ENCODE assay signal across 13 mouse cellular contexts in genomic region chr2:164009227-164009626, GRCm38 (mm10). TPM values are rescaled to one million over a fixed set of nuclear protein-coding genes. Genes with fewer than 3 reads are reported as not detected.
DNase-seq lines count a peak whose midpoint lies in the region; ATAC-seq and TF ChIP-seq lines count a peak whose summit lies in the region.
"Had no signal": no experiment of that assay in that cellular context is flagged by ENCODE, and none has a peak within 500 bp of the region (broad histone marks: within the 10 kb centered on the region; RNA-seq: fewer than 3 reads in every experiment).

No protein-coding gene starts in this region.

- no peaks in the 10 kb centered on the region for H3K9me3 ChIP-seq in kidney, postnatal 0 days (replicated peaks; ENCODE audit: low read length)
- no peaks in the 10 kb centered on the region for H3K9me3 ChIP-seq in kidney, embryonic 15.5 days (replicated peaks)
- H3K9me3 ChIP-seq: hindbrain, embryonic 13.5 days had no signal

- H3K4me2 ChIP-seq in kidney, postnatal 0 days (ENCODE audit: low read length) = no peak overlapping the region
- no peak overlapping the region for H3K4me2 ChIP-seq in kidney, embryonic 15.5 days
- H3K4me2 ChIP-seq: hindbrain, embryonic 13.5 days had no signal

- TF ChIP-seq CTCF in kidney, postnatal 0 days (IDR thresholded peaks at IDR 0.05; ENCODE audit: low read depth) = no peak

- no peaks in the 10 kb centered on the region for H3K27me3 ChIP-seq in kidney, postnatal 0 days (ENCODE audit: insufficient read depth, low read length)
- no peaks in the 10 kb centered on the region for H3K27me3 ChIP-seq in kidney, embryonic 15.5 days
- H3K27me3 ChIP-seq: hindbrain, embryonic 13.5 days had no signal

- peaks cover 5% of the 10 kb centered on the region; the same call in 1 of the 2 replicates for H3K4me1 ChIP-seq in kidney, postnatal 0 days (replicated peaks; ENCODE audit: insufficient read depth, low read length)
- peaks cover 23% of the 10 kb centered on the region for H3K4me1 ChIP-seq in kidney, embryonic 15.5 days
- peaks cover 33% of the 10 kb centered on the region for H3K4me1 ChIP-seq in brown adipose tissue, adult 24 weeks (ENCODE audit: control insufficient read depth, insufficient read depth, insufficient read length, low read length)

- no peak overlapping the region for H3K9ac ChIP-seq in kidney, postnatal 0 days (ENCODE audit: low read depth, low read length)
- no peak overlapping the region for H3K9ac ChIP-seq in kidney, embryonic 15.5 days
- H3K9ac ChIP-seq: hindbrain, embryonic 13.5 days had no signal

- 87% methylated on average over 6 of the region's 6 CpGs for WGBS in kidney, postnatal 0 days
- 90% methylated on average over 6 of the region's 6 CpGs for WGBS in kidney, embryonic 15.5 days

- peak overlapping the region; percentile 36; the same call in 1 of the 2 replicates for H3K27ac ChIP-seq in kidney, postnatal 0 days
- no peak overlapping the region for H3K27ac ChIP-seq in kidney, embryonic 15.5 days
- H3K27ac ChIP-seq in brown adipose tissue, adult 24 weeks (replicated peaks; ENCODE audit: low read depth, low read length) = peak overlapping the region; percentile 48; the same call in 1 of the 2 replicates
- H3K27ac ChIP-seq: hindbrain, embryonic 13.5 days had no signal

- H3K4me3 ChIP-seq in kidney, postnatal 0 days (replicated peaks; ENCODE audit: low read depth, low read length) = no peak overlapping the region
- H3K4me3 ChIP-seq in kidney, embryonic 15.5 days (replicated peaks) = no peak overlapping the region
- no peak overlapping the region for H3K4me3 ChIP-seq in brown adipose tissue, adult 24 weeks (ENCODE audit: insufficient read depth, low read depth, low read length)
- H3K4me3 ChIP-seq: erythroblast, embryonic 14.5 days; hindbrain, embryonic 13.5 days had no signal

- H3K36me3 ChIP-seq in kidney, postnatal 0 days (ENCODE audit: insufficient read depth, low read length) = peaks cover 27% of the 10 kb centered on the region
- H3K36me3 ChIP-seq in kidney, embryonic 15.5 days = peaks cover 39% of the 10 kb centered on the region

- DNase-seq in kidney, postnatal 0 days (ENCODE audit: low spot score) = no peak
- DNase-seq in 416B (ENCODE audit: low read depth) = peak; percentile 68
- DNase-seq in lung, postnatal 36 days = peak; percentile 77
- DNase-seq in cerebellum, postnatal 36 days = no peak
- no peak for DNase-seq in spleen, adult 12 weeks (ENCODE audit: low spot score)
- DNase-seq: cerebellum, postnatal 25 days; gastrocnemius, postnatal 10 days; thymus, postnatal 25 days had no signal

- no peak for ATAC-seq in kidney, postnatal 0 days (replicated peaks; ENCODE audit: low FRiP score, low read depth)
- ATAC-seq in kidney, embryonic 15.5 days (replicated peaks; ENCODE audit: low FRiP score) = no peak
- ATAC-seq: activated CD4-positive, CD25-positive, alpha-beta regulatory T cell, adult 4 months had no signal

RNA-seq across cellular contexts. Expression of gene Ywhab, which starts 14.5 kb away (rescaled TPM):
- polyA plus RNA-seq in kidney, postnatal 0 days (2015; fragmentation: Nextera tagmentation; extraction: Ambion mirVana) = 261 and 288 TPM in 2 replicates
- polyA plus RNA-seq in kidney, embryonic 15.5 days (2015; fragmentation: Nextera tagmentation; extraction: Ambion mirVana) = 304 and 307 TPM in 2 replicates
- polyA plus RNA-seq in brown adipose tissue, adult 24 weeks (2012; ENCODE audit: insufficient read depth, insufficient read length, missing spikeins) = 226 and 247 TPM in 2 replicates

RNA-seq across cellular contexts. Expression of gene Pabpc1l, which starts 16.0 kb away (rescaled TPM):
- polyA plus RNA-seq in kidney, postnatal 0 days (2015; fragmentation: Nextera tagmentation; extraction: Ambion mirVana) = 2.7 and 4.0 TPM in 2 replicates
- polyA plus RNA-seq in kidney, embryonic 15.5 days (2015; fragmentation: Nextera tagmentation; extraction: Ambion mirVana) = 2.4 and 4.1 TPM in 2 replicates
- polyA plus RNA-seq in brown adipose tissue, adult 24 weeks (2012; ENCODE audit: insufficient read depth, insufficient read length, missing spikeins) = not detected in 2 replicates

Comparison
In these comparisons a context has a peak if more than half of its experiments do, and no peak if none do; other contexts are left out.
1. DNase-seq: peak in 416B (single experiment) and lung, postnatal 36 days (single experiment); none in kidney, postnatal 0 days (single experiment), cerebellum, postnatal 36 days (0 of 2) and spleen, adult 12 weeks (single experiment).